Mouse (Mus musculus): ENCODE measurements at regions not wholly inside any gene's neighbourhood (a gene's known extent, or its start where the extent isn't known, plus 50 kb on each side); places are given as distances from the start of the nearest gene placed in this dataset.

DNA sequence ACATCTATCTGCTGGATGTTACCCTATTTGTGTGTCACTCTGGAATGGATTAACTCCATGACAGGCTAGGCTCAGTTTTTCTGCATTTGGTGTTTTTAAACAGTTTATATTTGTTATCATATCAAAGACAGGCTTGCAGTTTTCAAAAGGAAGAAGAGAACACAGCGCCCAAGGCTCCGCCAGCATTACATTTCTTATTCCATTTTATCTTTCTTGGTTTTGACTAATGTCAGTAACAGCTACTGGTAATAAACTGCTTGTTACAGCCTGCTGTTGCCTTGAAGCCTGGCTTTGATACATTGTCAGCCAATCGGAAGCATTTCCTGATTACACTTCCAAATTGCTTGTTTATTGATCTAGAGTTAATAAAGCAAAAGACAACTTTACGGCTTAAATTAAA lies 219.4 kb upstream of the Mdfic start:
- no peak for DNase-seq (ENCODE audit: low read depth)

DNA sequence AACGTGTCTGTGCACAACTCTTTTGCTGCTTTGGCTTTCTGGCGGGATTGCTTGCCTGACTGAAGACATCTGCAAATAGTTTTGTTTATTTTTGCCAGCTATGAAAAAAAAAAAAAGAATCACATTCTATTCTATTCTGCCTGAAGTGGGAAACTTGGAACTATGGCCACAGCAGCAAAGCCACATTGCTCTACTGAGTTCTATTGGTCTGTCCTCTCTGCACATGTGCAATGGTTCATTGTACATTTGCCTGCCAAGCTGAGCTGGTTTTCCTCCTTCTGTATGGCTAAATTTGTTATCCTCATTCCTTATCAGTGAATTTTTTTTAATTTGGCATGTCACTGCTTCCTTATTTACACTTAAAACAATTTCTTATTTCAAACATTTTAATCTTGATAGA lies 211.1 kb upstream of the Mdfic start:
- DNase-seq (ENCODE audit: low read depth) = no peak

DNA sequence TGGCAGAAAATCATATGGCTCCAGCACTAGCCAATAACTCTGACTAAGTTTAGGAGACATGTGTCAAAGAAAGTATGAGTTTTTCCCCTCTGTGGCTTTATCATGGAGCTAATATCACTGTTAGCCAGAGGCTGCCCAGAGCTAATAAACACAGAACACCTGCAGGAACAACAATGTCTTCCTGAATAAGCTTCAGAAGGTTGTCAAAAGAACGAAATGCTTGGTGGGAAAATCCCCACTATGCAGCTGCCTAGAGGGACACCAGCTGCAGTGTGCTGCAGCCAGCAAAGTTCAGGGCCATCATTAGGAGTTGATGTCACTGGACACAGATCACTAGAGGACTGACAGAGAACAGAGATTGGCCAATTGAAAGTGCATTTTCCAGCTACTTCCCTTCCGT lies 183.2 kb upstream of the Mdfic start:
- no peak for DNase-seq (ENCODE audit: low read depth)

DNA sequence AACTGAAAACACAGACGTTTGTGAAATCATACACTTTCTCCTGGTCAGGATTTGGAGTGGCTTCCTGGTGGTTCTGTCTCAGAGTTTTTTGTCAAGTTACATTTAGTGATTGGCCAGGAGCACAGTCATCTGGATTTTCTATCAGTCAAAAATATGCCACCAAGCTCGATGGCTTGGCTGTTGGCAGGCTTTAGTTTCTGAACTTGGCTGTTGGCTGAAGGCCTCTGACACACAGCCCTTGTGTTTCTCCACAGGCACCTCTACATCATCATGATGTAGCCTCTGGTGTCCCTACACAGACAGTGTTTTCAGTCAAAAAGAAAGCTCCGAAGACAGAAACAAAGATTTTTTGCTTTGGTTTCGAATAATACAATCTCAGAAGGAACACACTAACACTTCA lies 178.5 kb upstream of the Mdfic start:
- no peak for DNase-seq (ENCODE audit: low read depth)

DNA sequence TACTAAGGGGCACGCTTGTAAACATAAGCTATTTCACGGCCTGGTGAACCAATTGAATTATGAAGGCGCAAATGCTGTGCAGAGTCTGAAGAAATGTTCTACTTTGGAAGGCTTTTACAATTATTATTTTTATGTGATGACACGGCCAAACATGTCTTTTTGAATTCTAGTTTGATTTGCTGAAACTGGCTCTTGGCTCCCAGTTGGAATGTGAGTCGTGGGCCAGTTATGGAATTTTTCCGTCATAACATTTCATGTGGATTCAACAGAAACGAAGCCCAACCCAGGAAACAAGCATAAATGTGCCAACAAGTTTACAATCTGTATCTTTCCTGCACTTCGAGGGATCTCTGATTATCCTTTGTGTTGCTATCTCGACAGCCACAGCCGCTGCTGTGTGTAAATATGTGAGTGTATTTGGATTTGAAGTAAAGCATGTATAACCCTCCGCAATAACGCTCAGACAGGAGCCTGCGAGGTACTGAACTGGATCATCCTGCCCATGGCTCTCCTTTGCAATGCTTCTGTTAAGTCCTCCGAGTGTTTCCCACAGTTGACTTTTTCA lies 176.9 kb upstream of the Mdfic start:
- DNase-seq (ENCODE audit: low read depth) = peak; percentile 46

DNA sequence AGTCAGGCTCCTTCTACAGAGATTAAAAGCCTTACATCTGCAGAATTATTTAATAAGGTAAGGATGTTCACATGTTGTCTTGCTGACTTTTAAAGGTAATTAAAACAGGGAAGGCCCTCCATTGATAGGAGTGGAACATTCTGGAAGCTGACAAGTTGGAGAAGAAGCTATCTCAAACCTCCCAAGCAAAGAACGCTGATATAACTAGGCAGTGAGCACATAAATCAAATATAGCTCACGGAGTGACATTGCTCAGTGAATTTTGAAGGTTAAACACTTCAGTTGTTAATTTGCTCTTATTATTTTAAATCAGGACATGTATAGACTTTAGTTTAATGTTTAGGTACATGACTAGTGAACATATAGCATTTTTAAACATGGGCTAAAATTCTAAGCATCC lies 171.6 kb upstream of the Mdfic start:
- DNase-seq (ENCODE audit: low read depth) = no peak

DNA sequence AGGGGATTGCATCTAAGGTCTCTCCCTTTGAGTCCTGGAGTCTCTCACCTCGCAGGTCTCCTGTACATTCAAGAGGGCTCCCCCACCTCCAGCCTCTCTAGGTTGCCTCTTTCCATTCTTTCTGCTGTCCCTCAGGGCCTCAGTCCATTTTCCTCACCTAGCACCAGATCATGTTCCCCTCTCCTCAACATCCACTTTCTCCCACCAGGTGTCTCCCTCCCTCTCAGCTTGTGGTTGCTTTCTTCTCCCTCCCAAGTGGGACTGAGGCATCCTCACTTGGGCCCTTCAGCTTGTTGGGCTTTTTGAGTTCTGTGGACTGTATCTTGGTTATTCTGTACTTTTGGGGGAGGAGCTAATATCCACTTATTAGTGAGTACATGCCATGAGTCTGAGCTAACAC lies 127.7 kb upstream of the Mdfic start:
- no peak for DNase-seq (ENCODE audit: low read depth)

DNA sequence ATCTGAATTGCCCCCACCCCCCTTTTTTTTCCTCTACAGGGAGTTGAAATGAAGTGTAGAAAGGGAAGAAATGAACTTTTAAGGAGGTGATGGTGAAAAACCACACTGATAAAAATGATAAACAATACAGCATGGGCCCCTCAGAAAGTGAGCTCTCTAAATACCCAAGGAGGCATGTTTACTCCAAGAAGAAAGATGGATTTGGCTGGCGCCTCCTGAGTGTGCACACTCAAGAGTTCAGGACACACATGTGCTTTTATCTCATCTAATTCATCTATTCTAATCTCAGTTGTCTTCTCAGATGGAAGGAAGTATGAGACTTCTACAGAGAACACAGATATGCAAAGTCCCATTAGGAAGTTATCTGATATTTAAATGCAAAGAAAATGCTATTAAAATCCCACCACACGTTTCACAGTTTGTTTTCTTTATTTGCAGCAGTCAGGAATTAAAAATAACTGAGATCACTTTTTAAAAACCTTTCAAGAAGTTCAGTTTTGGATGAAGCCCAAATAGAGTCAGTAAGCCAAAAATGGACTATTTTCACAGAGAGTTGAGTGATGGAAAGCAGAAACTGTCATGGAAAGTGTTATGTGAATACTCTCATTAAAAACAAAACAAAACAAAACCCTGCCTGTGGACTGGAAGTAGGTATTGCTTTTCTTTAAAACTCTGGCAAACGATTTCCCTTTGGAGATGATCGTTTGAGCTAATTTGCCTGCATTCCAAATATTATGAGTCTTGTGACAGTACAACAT lies 123.1 kb upstream of the Mdfic start:
- no peak for DNase-seq (ENCODE audit: low read depth)

DNA sequence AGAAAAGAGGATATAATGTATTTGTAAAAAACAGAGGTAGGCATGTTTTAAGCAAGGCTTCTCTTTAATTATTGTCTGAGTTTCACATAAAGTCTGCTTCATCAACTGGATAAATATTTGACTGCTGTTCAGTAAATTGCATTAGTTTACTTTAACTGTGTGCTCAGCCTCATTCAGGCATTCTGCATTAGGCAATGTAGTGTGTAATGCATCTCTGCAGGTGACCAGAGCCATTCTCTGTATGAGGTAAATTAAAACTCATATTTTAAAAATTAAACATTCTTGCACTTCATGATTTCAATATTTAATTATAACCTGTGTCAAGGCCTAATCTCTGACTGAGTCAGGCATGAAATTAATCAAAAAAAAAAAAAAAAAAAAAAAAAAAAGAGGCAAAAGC lies 110.3 kb upstream of the Mdfic start:
- DNase-seq (ENCODE audit: low read depth) = no peak

DNA sequence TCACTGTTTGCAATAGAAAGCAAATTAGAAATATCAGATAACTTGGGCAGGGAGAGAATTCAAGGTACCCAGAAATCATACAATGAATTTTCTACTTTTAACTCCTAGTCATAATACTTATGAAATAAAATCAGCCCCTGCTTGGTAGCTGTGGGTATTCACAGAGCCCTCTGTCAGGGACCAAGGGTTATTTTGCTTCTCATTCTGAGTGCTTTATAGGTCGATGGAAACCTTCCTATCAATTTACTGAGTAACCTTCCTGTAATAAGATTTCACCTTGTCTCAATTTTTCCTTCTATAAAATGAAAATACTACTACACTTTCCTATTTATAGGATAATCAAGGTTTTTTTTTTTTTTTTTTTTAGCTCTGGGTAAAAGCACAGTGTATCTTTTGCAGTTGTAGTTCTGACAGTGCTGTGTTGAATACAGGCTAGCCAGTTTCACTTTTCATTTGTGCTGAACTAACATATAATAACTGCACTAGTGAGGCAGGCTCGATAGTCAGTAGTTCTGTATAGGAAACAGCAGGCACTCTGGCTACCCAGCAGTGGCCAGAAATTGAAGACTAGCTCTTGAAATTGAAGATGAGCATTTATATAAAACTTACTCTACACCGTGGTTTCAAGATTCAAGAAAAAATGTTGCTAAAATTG lies 94.4 kb upstream of the Mdfic start:
- no peak for DNase-seq (ENCODE audit: low read depth)

DNA sequence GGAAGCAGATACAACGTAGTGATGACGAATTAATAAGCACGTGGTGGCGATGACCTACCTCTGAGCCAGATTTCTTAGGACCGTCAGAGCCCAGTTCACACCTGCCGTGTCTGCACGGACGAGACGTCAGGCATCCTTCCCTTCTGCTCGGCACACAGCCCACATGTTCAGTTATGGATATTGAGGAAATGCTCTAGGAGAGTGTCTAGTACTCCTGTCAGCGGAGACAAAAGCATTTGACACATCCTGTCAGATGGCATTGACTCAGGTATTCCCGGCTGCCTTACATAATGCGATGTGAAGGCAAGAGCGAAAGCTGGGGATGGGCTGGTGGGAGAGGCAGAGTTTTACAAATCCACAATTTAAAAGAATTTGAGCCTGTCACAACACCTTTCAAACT lies 81.9 kb upstream of the Mdfic start:
- DNase-seq (ENCODE audit: low read depth) = no peak

DNA sequence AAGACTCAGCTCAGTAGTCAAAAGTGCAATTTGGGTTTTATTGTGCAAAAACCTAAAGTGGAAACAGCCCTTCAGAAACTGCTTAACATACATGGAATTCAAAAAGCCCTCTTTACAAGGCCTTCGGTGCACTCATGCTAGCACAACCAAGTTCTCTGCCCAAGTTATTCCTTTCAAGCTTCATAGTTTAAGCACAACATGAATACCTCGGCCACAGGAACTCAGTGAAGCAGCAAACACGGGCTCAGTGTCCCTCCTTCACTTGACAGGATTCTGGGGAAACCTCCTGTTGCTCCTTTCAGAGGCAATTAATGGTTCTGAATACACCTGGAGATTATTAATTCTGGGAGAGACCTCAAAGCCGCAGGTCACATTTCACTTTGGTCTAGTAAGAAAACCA lies 81.1 kb upstream of the Mdfic start:
- no peak for DNase-seq (ENCODE audit: low read depth)

DNA sequence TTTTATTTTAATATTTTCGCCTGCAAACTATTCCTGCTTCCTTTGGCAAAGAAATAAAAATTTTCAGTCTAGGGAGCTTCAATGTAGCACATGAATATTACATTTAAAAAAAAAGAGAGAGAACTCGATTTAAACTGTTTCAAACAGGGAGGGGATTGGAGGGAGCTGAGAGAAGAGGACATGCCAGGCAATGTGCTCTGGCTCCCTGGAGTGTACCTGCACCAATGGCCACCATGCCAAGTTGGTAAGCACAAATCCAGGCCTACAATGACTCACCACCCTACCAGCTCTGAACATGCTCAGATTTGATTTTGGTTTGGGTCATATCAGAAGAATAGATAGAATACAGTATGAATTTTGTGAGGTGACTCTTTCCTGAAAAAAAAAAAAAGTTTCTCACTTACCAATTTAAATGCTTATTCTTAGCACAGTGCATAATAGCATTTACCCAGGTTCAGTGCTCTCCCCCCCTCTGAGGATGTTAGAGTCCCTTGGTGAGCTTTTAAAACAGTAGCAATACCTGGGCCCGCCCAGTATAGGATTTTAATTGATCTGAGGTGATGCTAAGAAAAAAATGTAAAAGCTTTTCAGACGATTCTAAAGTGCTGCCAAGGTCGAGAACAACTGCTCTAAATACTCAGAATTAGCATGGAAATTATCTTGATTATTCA lies 80.5 kb upstream of the Mdfic start:
- DNase-seq (ENCODE audit: low read depth) = no peak

DNA sequence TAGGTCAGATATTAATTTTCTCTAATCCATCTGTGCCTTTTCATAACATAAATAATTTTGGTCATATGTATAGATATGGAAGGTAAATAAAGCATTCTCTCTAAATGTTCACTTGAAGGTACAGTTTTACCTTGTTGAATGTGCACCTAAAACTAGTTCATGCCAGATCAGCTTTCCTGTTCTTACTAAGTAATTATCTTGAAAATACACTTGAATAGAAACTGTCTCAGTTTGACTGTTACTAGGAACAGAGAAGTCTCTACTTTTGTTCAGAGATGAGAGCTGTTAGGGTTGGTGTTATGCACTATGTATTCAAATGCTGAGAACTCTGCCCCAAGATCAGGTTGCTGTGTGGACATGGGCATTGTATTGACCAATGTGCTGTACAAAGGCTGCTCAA lies 76.2 kb upstream of the Mdfic start:
- DNase-seq (ENCODE audit: low read depth) = no peak

DNA sequence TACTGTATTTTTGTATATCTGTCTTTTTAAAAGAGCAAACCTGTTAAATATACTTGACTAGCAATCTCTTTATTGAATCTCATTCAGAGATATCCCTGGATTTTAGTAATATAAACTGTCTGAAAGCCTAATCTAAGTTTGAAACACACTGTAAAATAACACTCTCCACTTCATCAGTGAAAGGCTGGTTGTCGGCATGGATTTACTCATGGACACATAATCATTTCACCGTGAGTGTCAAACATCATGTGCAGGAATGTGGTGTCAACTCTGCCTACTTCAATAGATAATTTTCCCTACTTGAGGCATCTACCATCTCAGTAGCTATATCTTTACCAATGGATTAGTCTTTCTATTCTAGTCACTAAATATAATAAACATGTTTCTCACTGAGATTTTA lies 73.0 kb upstream of the Mdfic start:
- DNase-seq (ENCODE audit: low read depth) = no peak

Measured in fibroblast of lung, adult 2 months (primary cell).